Mouse (Mus musculus) heart, adult 2 months (tissue): ENCODE measurements around the gene Siva1. TPM values are rescaled to one million over a fixed set of nuclear protein-coding genes. Genes with fewer than 3 reads are reported as not detected.

ENCODE experiments used
- DNase-seq, 2 experiments: peaks; one replicate each; pipeline ENCODE4 v3.0.0; 2021
- H3K27ac ChIP-seq: fragments of 200-600 bp; 2 replicates; pipeline ENCODE4 v1.8.1; 2022
- H3K27me3 ChIP-seq: fragments of 200-500 bp; 2 replicates; pipeline ENCODE4 v1.6.1; 2012; ENCODE audit warnings: mild to moderate bottlenecking, low read length, inconsistent platforms, mixed read lengths; ENCODE audit not compliant: control insufficient read depth, insufficient read depth
- H3K36me3 ChIP-seq: fragments of 200-500 bp; 2 replicates; pipeline ENCODE4 v1.6.1; 2012; ENCODE audit warnings: low read length, inconsistent platforms; ENCODE audit not compliant: control insufficient read depth, insufficient read depth
- H3K4me1 ChIP-seq: fragments of 200-500 bp; 2 replicates; pipeline ENCODE4 v1.6.1; 2011; ENCODE audit warnings: low read length; ENCODE audit not compliant: control insufficient read depth, insufficient read depth
- H3K4me3 ChIP-seq: fragments of 200-600 bp; 2 replicates; pipeline ENCODE4 v1.8.1; 2022
- H3K79me2 ChIP-seq: fragments of 200-500 bp; replicated peaks from 2 replicates; pipeline ENCODE4 v1.6.1; 2012; ENCODE audit warnings: mild to moderate bottlenecking, inconsistent platforms, low read length, moderate library complexity, mixed read lengths; ENCODE audit not compliant: control insufficient read depth, insufficient read depth
- H3K9ac ChIP-seq: fragments of 200-500 bp; 2 replicates; pipeline ENCODE4 v1.6.1; 2012; ENCODE audit warnings: low read depth, mild to moderate bottlenecking, control low read depth, inconsistent platforms, low read length, mixed read lengths
- CTCF ChIP-seq: fragments of 200-600 bp; IDR thresholded peaks from 2 replicates; pipeline ENCODE4 v1.8.1; 2022; ENCODE audit warnings: antibody characterized with exemption, mild to moderate bottlenecking, moderate library complexity
- EP300 ChIP-seq: fragments of 200-500 bp; IDR thresholded peaks from 2 replicates; pipeline ENCODE4 v1.6.1; 2011; ENCODE audit warnings: low read depth, low read length, control low read depth; ENCODE audit not compliant: insufficient read depth
- POLR2A ChIP-seq: fragments of 200-500 bp; IDR thresholded peaks from 2 replicates; pipeline ENCODE4 v1.6.1; 2011; ENCODE audit warnings: mild to moderate bottlenecking, low read depth, low read length, control low read depth; ENCODE audit not compliant: insufficient read depth
- WGBS: fragments of 180-500 bp; shearing (Covaris S2); methylation state at CpG from one replicate; pipeline ENCODE4 v1.1.7; 2018; 5-methylcytosine and 5-hydroxymethylcytosine counted together
- intact Hi-C: fragments of 180-260 bp; cut with DNase I; formaldehyde crosslinking; loops from one replicate; pipeline ENCODE4 v1.15.1; 2025
- long read RNA-seq: library from polyadenylated mRNA; stranded (forward); transcript quantifications from one replicate; pipeline ENCODE4 v2.0.0, GENCODE M21; 2021
- polyA plus RNA-seq: library from polyadenylated mRNA; depleted of rRNA; stranded (reverse); fragments of >200 nt; gene quantifications from 2 replicates; pipeline ENCODE4 v1.2.3, GENCODE M21; 2012; rRNA removed
- total RNA-seq, 2 experiments: library from RNA; stranded (reverse); gene quantifications; 2 replicates each; pipeline ENCODE4 v1.2.3; 2021

The Siva1 gene
- 10 to 100 TPM; 32.0 to 38.7 TPM for total RNA-seq
- polyA plus RNA-seq = 38.4 and 39.4 TPM in 2 replicates
- long read RNA-seq, transcript Siva1-201 (4 exons, 924 nt) = major isoform, 36 of 44 reads
- long read RNA-seq, partial matches to known transcripts = 4 of 44 reads
- long read RNA-seq, other reads (novel, unspliced or antisense) = 1 of 44 reads

GRCm38 (mm10) chr12:112644180-112644854 lies at the start of gene Siva1:
Siva1 (plus strand) TSS chr12:112644679.
- Histone ChIP-seq H3K4me1 (peaks cover 2% of the 10 kb centered on the region), H3K27me3 (no peaks in the 10 kb centered on the region), H3K36me3 (no peaks in the 10 kb centered on the region), H3K4me3 (peak within 1 kb of the TSS; percentile 71), H3K9ac (peak within 1 kb of the TSS; percentile 75), H3K79me2 (no peaks in the 10 kb centered on the region), H3K27ac (peak within 1 kb of the TSS; percentile 79)
- intact Hi-C loops = no loop called here
- DNase-seq = peak; percentile 98 to 99
- no peak for TF ChIP-seq CTCF
- TF ChIP-seq POLR2A = 0 out of 2 replicates have a peak, but pooled peaks have one; percentile 7
- TF ChIP-seq EP300 = 0 out of 2 replicates have a peak, but pooled peaks have one; percentile 5
- 2% methylated on average over 46 of the region's 46 CpGs for WGBS

GRCm38 (mm10) chr12:112594989-112595388 lies 49.5 kb upstream of the Siva1 start:
- no peak overlapping the region for H3K4me3 ChIP-seq
- WGBS = 37% methylated on average over 4 of the region's 4 CpGs
- no peaks in the 10 kb centered on the region; the same call in 1 of the 2 replicates for H3K79me2 ChIP-seq
- no peak overlapping the region for H3K9ac ChIP-seq
- peaks cover 45% of the 10 kb centered on the region for H3K4me1 ChIP-seq
- DNase-seq = no peak
- peak overlapping the region; percentile 72 for H3K27ac ChIP-seq
- TF ChIP-seq CTCF (no peak), POLR2A (no peak), EP300 (no peak)
- intact Hi-C loops = no loop called here
- no peaks in the 10 kb centered on the region for H3K27me3 ChIP-seq
- no peaks in the 10 kb centered on the region for H3K36me3 ChIP-seq

- Histone ChIP-seq H3K79me2 (no peaks in the 10 kb centered on the region; the same call in 1 of the 2 replicates), H3K27me3 (no peaks in the 10 kb centered on the region), H3K36me3 (no peaks in the 10 kb centered on the region), H3K4me1 (peaks cover 41% of the 10 kb centered on the region), H3K9ac (no peak overlapping the region), H3K4me3 (no peak overlapping the region), H3K27ac (peak overlapping the region; percentile 72)
- TF ChIP-seq CTCF = no peak
- TF ChIP-seq EP300 = peak; percentile 49; the same call in 1 of the 2 replicates
- TF ChIP-seq POLR2A = no peak
- intact Hi-C loops = no loop called here
- 47% methylated on average over 4 of the region's 4 CpGs for WGBS
- DNase-seq = peak in 1 of 2 experiments; percentile 70
These were observed 48.9 kb upstream of the Siva1 start for GRCm38 (mm10) chr12:112595626-112596025.

GRCm38 (mm10) chr12:112596454-112596853 lies 48.0 kb upstream of the Siva1 start:
- DNase-seq = no peak
- intact Hi-C loops = no loop called here
- no peaks in the 10 kb centered on the region for H3K36me3 ChIP-seq
- H3K79me2 ChIP-seq = no peaks in the 10 kb centered on the region; the same call in 1 of the 2 replicates
- H3K27ac ChIP-seq = peak overlapping the region; percentile 72; the same call in 1 of the 2 replicates
- no peak overlapping the region for H3K4me3 ChIP-seq
- no peak overlapping the region; the same call in 1 of the 2 replicates for H3K9ac ChIP-seq
- peaks cover 32% of the 10 kb centered on the region for H3K4me1 ChIP-seq
- TF ChIP-seq CTCF (no peak), EP300 (no peak), POLR2A (no peak)
- WGBS = 47% methylated on average over 9 of the region's 9 CpGs
- no peaks in the 10 kb centered on the region for H3K27me3 ChIP-seq

- no peaks in the 10 kb centered on the region for H3K36me3 ChIP-seq
- 67% methylated on average over 14 of the region's 14 CpGs for WGBS
- intact Hi-C loops = no loop called here
- H3K4me1 ChIP-seq = peaks cover 29% of the 10 kb centered on the region
- H3K27me3 ChIP-seq = no peaks in the 10 kb centered on the region
- no peak for DNase-seq
- H3K79me2 ChIP-seq = no peaks in the 10 kb centered on the region; the same call in 1 of the 2 replicates
- H3K4me3 ChIP-seq = no peak overlapping the region
- H3K9ac ChIP-seq = no peak overlapping the region
- H3K27ac ChIP-seq = no peak overlapping the region
- TF ChIP-seq EP300 = no peak
- no peak for TF ChIP-seq POLR2A
- TF ChIP-seq CTCF = no peak
These were observed 47.5 kb upstream of the Siva1 start for GRCm38 (mm10) chr12:112596891-112597500.

GRCm38 (mm10) chr12:112597618-112598017 lies 46.9 kb upstream of the Siva1 start:
- Histone ChIP-seq H3K9ac (no peak overlapping the region), H3K27me3 (no peaks in the 10 kb centered on the region), H3K27ac (no peak overlapping the region), H3K4me1 (peaks cover 26% of the 10 kb centered on the region), H3K4me3 (no peak overlapping the region), H3K36me3 (no peaks in the 10 kb centered on the region), H3K79me2 (no peaks in the 10 kb centered on the region; the same call in 1 of the 2 replicates)
- no peak for TF ChIP-seq EP300
- no peak for TF ChIP-seq POLR2A
- no peak for TF ChIP-seq CTCF
- intact Hi-C loops = no loop called here
- no peak for DNase-seq
- 80% methylated on average over 8 of the region's 8 CpGs for WGBS
